Mouse (Mus musculus) CH12.LX (cell line): ENCODE measurements around the gene Smoc1.

Experiments
- CTCF ChIP-seq, 2 experiments: IDR thresholded peaks in 1 of 2; conservative IDR thresholded peaks in 1 of 2; 2 replicates each; pipeline ENCODE4 v1.5.1; 2011 to 2012; ENCODE audit warnings: low read depth in 2 of 2, low read length in 2 of 2, improper control_type of control experiment in 1 of 2, inconsistent platforms in 1 of 2, mild to moderate bottlenecking in 1 of 2, moderate library complexity in 1 of 2
- MYC ChIP-seq: IDR thresholded peaks from 2 replicates; pipeline ENCODE4 v1.6.1; 2011; ENCODE audit warnings: low read depth, mild to moderate bottlenecking, improper control_type of control experiment, low read length
- USF2 ChIP-seq: conservative IDR thresholded peaks from 2 replicates; pipeline ENCODE4 v1.6.1; 2011; ENCODE audit warnings: low read depth, low read length, improper control_type of control experiment

DNA sequence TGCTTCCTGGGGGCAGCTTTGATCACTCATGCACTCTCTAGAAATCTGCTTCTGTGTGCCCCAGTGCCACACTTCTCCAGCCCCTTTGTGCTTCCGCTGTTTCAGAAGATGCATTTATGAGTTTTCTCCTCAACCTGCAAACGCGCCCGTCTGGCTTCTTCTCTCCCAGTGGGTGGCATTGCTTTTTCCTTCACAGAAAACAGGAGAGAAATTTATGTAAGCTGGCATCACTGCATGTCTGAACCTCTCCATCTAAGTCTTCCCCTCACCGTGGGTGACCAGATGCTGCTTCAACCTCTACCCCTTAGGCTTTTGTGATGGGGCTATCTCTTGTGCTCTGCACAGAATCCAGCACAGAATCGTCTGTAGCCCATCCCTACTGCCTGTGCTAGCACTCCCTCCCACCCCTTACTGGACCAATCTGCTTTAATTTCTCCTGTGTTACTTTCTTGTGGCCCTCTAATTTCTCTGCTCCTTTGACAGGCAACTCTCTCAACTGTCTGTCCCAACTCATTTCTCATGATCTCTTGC lies 35.3 kb downstream of the Smoc1 start:
- TF ChIP-seq CTCF (conservative IDR thresholded peaks at IDR 0.05 in 1 of 2, IDR thresholded peaks at IDR 0.05 in 1 of 2; ENCODE audit: low read depth in 2 of 2, low read length in 2 of 2) (no peak), USF2 (no peak), MYC (no peak)
